Mouse (Mus musculus) lung, postnatal 14 days (tissue): ENCODE results near the gene Gramd4.
"Not testable (repeated sequence)": the region's sequence is repeated elsewhere in the genome, so short reads cannot be mapped to it uniquely, and the experiment has no call there.

ENCODE experiments used
- DNase-seq: peaks from one replicate; pipeline ENCODE4 v3.0.0; 2021

The Gramd4 gene

GRCm38 (mm10) chr15:86051878-86052478 is 5.5 kb upstream of the Gramd4 start:
- no peak for DNase-seq

GRCm38 (mm10) chr15:86053890-86054536 is 3.5 kb upstream of the Gramd4 start:
- peak; percentile 86 for DNase-seq

GRCm38 (mm10) chr15:86054861-86055260 is 2.6 kb upstream of the Gramd4 start:
- DNase-seq: not testable (repeated sequence)

GRCm38 (mm10) chr15:86056221-86056760 is 1.2 kb upstream of the Gramd4 start:
- DNase-seq: no peak

- no peak for DNase-seq
Observed at GRCm38 (mm10) chr15:86057908-86058307, 413 bp downstream of the Gramd4 start.

- peak; percentile 87 for DNase-seq
Observed at GRCm38 (mm10) chr15:86058394-86058915, 960 bp downstream of the Gramd4 start.

- DNase-seq: no peak
Observed at GRCm38 (mm10) chr15:86058931-86059834, 1.7 kb downstream of the Gramd4 start.

GRCm38 (mm10) chr15:86059835-86060380 is 2.4 kb downstream of the Gramd4 start:
- no peak for DNase-seq

- DNase-seq: no peak
Observed at GRCm38 (mm10) chr15:86060581-86060980, 3.1 kb downstream of the Gramd4 start.

GRCm38 (mm10) chr15:86061221-86061620 is 3.7 kb downstream of the Gramd4 start:
- no peak for DNase-seq

GRCm38 (mm10) chr15:86061848-86062481 is 4.5 kb downstream of the Gramd4 start:
- no peak for DNase-seq

- DNase-seq: no peak
Observed at GRCm38 (mm10) chr15:86064191-86064849, 6.8 kb downstream of the Gramd4 start.

- no peak for DNase-seq
Observed at GRCm38 (mm10) chr15:86064850-86065229, 7.3 kb downstream of the Gramd4 start.

- no peak for DNase-seq
Observed at GRCm38 (mm10) chr15:86065367-86065766, 7.9 kb downstream of the Gramd4 start.

- no peak for DNase-seq
Observed at GRCm38 (mm10) chr15:86066836-86067580, 9.5 kb downstream of the Gramd4 start.

GRCm38 (mm10) chr15:86067581-86067910 is 10.1 kb downstream of the Gramd4 start:
- DNase-seq: peak; percentile 56

GRCm38 (mm10) chr15:86067941-86068495 is 10.5 kb downstream of the Gramd4 start:
- DNase-seq: no peak

- no peak for DNase-seq
Observed at GRCm38 (mm10) chr15:86069011-86069791, 11.7 kb downstream of the Gramd4 start.

GRCm38 (mm10) chr15:86070368-86070767 is 12.9 kb downstream of the Gramd4 start:
- no peak for DNase-seq

- DNase-seq: no peak
Observed at GRCm38 (mm10) chr15:86071166-86071565, 13.7 kb downstream of the Gramd4 start.
